Mouse (Mus musculus) embryonic facial prominence, embryonic 15.5 days (tissue): ENCODE measurements at regions not wholly inside any gene's neighbourhood (a gene's known extent, or its start where the extent isn't known, plus 50 kb on each side); places are given as distances from the start of the nearest gene placed in this dataset.

Experiments
- ATAC-seq: fragments of 200-750 bp; cut with Nextera tagmentation; 2 replicates; pipeline ENCODE4 v1.8.0; 2017; ENCODE audit warnings: low read depth, moderate TSS enrichment; ENCODE audit not compliant: insufficient number of reproducible peaks, low FRiP score, low TSS enrichment
- H3K27ac ChIP-seq: fragments of 300-500 bp; sonication (generic); replicated peaks from 2 replicates; pipeline ENCODE4 v1.5.1; 2015; ENCODE audit warnings: mild to moderate bottlenecking, inconsistent platforms
- H3K27me3 ChIP-seq: fragments of 300-500 bp; sonication (generic); 2 replicates; pipeline ENCODE4 v1.6.1; 2015; ENCODE audit warnings: inconsistent platforms
- H3K36me3 ChIP-seq: fragments of 300-500 bp; sonication (generic); 2 replicates; pipeline ENCODE4 v1.6.1; 2015; ENCODE audit warnings: mild to moderate bottlenecking, inconsistent platforms
- H3K4me1 ChIP-seq: fragments of 300-500 bp; sonication (generic); 2 replicates; pipeline ENCODE4 v1.6.1; 2015; ENCODE audit warnings: inconsistent platforms
- H3K4me2 ChIP-seq: fragments of 300-500 bp; sonication (generic); replicated peaks from 2 replicates; pipeline ENCODE4 v1.6.1; 2015; ENCODE audit warnings: mild to moderate bottlenecking, inconsistent platforms
- H3K4me3 ChIP-seq: fragments of 300-500 bp; sonication (generic); replicated peaks from 2 replicates; pipeline ENCODE4 v1.5.1; 2015; ENCODE audit warnings: mild to moderate bottlenecking, inconsistent platforms
- H3K9ac ChIP-seq: fragments of 300-500 bp; sonication (generic); 2 replicates; pipeline ENCODE4 v1.6.1; 2015; ENCODE audit warnings: inconsistent platforms
- H3K9me3 ChIP-seq: fragments of 300-500 bp; sonication (generic); replicated peaks from 2 replicates; pipeline ENCODE4 v1.6.1; 2016; ENCODE audit warnings: inconsistent platforms
- WGBS: fragments of 180-500 bp; shearing (Covaris S2); methylation state at CpG from one replicate; pipeline ENCODE4 v1.1.7; 2015; 5-methylcytosine and 5-hydroxymethylcytosine counted together

DNA sequence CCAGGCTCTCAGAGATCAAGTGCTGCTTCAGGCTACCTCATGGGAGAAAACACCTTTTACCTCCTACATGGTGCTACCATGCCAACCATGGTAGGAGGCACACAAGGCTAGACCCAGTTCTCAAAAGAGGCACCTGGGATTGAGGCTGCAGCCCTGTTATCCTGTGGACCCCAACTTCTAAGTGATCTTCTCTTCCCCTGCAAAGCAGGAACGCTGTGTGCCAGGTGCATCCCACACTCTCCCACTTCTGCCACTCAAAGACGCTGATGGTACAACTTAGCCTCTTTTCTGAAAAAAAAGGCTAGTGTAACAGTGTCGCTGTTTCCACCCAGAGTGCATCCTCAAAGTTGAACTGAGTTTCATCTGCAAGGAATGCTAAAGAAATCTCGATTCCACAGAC, 138.7 kb downstream of the Npy start:
- H3K36me3 ChIP-seq, result no peaks in the 10 kb centered on the region
- no peak overlapping the region for H3K4me2 ChIP-seq
- no peaks in the 10 kb centered on the region for H3K9me3 ChIP-seq
- H3K9ac ChIP-seq, result no peak overlapping the region
- H3K4me1 ChIP-seq, result no peaks in the 10 kb centered on the region
- H3K27me3 ChIP-seq, result no peaks in the 10 kb centered on the region
- H3K27ac ChIP-seq, result no peak overlapping the region
- whole genome bisulfite sequencing, result 83% methylated on average over 4 of the region's 4 CpGs
- no peak for ATAC-seq
- no peak overlapping the region for H3K4me3 ChIP-seq

DNA sequence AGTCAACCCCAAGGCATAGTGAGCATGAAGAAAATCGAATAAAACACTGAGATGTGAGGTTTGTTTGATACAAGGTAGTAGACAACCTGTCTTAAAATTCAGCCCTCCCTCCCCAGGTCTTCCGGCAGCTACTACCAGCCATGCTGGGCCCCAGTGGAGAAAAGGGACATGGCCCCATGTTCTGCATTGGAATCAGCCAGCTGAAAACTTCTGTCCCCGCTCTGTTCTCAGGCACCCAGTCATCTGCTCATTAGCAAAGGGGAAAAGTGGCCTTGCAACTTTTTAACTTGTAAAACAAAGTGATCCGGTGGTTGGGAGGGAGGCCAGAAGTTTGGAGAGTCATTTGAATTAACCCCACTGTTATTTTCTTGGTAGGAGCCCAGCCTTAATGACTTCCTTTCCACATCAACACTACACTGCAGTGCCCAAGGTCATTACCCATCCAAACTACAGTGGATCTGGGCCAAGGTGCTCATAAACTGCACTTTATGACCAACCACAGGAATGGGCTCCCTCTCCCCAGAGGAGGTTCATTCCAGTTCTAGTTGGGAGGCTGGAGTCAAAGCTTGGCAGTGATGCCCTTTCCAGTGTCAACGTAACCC, 143.5 kb downstream of the Npy start:
- no peaks in the 10 kb centered on the region for H3K9me3 ChIP-seq
- H3K27ac ChIP-seq, result no peak overlapping the region
- H3K4me2 ChIP-seq, result no peak overlapping the region
- no peaks in the 10 kb centered on the region for H3K36me3 ChIP-seq
- ATAC-seq, result no peak
- H3K27me3 ChIP-seq, result no peaks in the 10 kb centered on the region
- 58% methylated on average over 5 of the region's 5 CpGs for WGBS
- no peak overlapping the region for H3K4me3 ChIP-seq
- H3K4me1 ChIP-seq, result no peaks in the 10 kb centered on the region
- no peak overlapping the region for H3K9ac ChIP-seq

DNA sequence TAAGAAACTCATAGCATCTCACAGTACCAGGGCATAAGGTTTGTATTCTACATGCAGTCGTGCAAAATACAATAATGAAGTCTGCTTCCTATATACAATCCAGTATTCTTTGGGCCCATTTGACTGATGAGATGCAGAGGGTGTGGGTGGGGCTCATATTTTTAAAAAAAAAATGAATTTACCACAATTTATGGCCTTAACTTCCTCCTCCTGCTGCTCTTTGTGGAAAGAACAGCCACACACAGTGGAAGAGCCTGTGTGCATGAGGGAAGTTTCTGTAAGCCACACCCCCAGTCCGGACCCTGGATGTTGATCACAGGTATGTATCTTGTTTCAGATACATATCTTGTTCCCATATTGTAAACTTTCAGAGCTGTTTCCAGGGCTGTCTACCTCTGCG, 143.5 kb upstream of the Mpp6 start:
- Histone ChIP-seq H3K4me2 (no peak overlapping the region), H3K4me1 (no peaks in the 10 kb centered on the region), H3K9me3 (no peaks in the 10 kb centered on the region), H3K27me3 (no peaks in the 10 kb centered on the region), H3K27ac (no peak overlapping the region), H3K36me3 (no peaks in the 10 kb centered on the region), H3K4me3 (no peak overlapping the region), H3K9ac (no peak overlapping the region)
- ATAC-seq, result no peak
- 63% methylated on average over 3 of the region's 3 CpGs for WGBS

DNA sequence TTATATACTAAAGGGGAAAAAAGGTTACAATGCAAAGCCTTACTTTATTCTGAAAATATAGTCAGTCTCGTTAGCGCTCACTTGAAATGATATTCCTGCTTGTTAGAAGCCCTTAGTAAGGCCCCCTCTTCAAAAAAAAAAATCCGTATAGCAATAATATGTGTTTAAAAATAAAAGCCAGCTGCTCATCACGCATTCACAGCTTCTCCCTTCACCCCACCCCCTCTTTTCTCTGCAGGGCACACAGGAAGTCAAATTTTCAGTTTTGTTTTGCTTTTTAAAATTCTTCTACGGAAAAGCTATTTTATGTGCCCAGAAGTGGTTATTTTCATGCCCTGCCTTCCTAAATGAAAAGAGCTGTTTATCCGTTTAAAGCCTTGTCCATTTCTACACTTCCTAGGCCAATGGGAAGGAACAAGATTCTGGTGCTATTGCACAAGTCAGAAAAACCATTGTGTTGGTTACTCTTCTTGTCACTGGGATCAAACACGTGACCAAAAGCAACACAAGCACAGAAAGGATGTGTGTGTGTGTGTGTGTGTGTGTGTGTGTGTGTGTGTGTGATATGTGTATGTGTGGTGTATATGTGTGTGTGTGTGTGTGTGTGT, 136.7 kb upstream of the Mpp6 start:
- Histone ChIP-seq H3K36me3 (no peaks in the 10 kb centered on the region), H3K27me3 (no peaks in the 10 kb centered on the region), H3K4me2 (no peak overlapping the region), H3K4me3 (no peak overlapping the region), H3K27ac (no peak overlapping the region), H3K9me3 (no peaks in the 10 kb centered on the region), H3K9ac (no peak overlapping the region), H3K4me1 (0 out of 2 replicates have a peak, but pooled peaks cover 10% of the 10 kb centered on the region)
- ATAC-seq, result no peak
- WGBS, result 34% methylated on average over 7 of the region's 7 CpGs

DNA sequence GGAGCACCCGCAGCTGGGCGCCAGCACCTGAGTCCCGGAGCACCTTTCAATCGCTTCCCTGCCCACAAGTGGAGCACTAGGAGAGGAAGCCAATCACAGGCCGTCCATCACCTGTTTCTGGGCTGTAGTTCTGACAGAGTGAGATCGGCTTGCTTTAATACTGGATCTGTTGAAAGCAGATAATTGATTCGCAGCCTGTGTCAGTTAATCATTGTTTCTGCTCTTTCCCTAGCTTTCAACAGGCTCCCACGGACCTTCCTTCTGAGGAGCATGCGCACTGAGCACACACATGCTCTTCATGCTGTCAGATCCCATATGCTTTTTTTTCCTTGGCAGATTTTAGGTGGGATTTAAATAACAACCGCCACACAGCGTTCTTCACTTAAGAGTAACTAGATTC, 132.3 kb upstream of the Mpp6 start:
- 0 out of 2 replicates have a peak, but pooled peaks cover 6% of the 10 kb centered on the region for H3K4me1 ChIP-seq
- no peaks in the 10 kb centered on the region for H3K9me3 ChIP-seq
- no peak overlapping the region for H3K4me2 ChIP-seq
- 58% methylated on average over 11 of the region's 11 CpGs for WGBS
- H3K27ac ChIP-seq, result no peak overlapping the region
- no peaks in the 10 kb centered on the region for H3K27me3 ChIP-seq
- no peak overlapping the region for H3K4me3 ChIP-seq
- no peak for ATAC-seq
- no peaks in the 10 kb centered on the region for H3K36me3 ChIP-seq
- no peak overlapping the region for H3K9ac ChIP-seq

DNA sequence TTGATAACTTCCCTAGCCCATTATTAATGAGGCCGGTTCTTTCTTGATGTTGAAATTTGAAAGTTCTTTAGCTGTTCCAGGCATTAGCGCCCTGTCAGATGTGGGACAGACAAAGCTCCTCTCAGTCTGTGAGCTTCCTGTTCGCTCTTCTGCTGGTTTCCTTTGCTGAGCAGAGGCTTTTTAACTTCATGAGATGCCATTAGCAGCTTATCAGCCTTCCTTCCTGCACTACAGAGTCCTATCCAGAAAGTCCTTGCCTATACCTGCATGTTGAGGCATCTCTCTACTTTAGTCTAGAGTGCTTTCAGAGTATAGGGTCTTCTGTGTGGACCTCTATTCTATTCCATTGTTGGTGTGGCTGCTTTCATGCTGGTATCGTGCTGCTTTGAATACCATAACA, 126.3 kb upstream of the Mpp6 start:
- Histone ChIP-seq H3K27me3 (no peaks in the 10 kb centered on the region), H3K4me3 (no peak overlapping the region), H3K4me2 (no peak overlapping the region), H3K36me3 (no peaks in the 10 kb centered on the region), H3K27ac (no peak overlapping the region), H3K4me1 (no peaks in the 10 kb centered on the region), H3K9me3 (no peaks in the 10 kb centered on the region), H3K9ac (no peak overlapping the region)
- no peak for ATAC-seq
- WGBS, result 81% methylated on average over 4 of the region's 4 CpGs

DNA sequence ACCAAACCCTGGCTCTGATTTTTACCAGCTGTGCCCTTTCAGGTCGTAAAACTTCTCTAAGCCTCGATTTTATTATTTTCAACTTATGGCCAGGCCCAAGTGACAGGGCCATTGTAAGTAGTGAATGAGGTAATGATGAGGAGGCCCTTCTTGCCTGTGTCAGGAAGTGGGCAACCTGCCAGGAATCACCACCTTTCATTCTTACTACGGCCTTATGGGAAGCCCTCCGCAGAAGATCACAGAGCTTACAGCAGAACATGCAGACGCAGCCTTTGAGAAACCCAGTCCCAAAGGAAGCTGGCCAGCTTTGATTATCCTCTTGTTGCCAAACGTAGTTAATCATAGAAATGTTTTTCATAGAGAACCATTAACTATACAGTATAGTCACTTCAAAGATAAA, 124.9 kb upstream of the Mpp6 start:
- Histone ChIP-seq H3K4me2 (no peak overlapping the region), H3K36me3 (no peaks in the 10 kb centered on the region), H3K4me1 (no peaks in the 10 kb centered on the region), H3K4me3 (no peak overlapping the region), H3K9me3 (no peaks in the 10 kb centered on the region), H3K9ac (no peak overlapping the region), H3K27me3 (no peaks in the 10 kb centered on the region), H3K27ac (no peak overlapping the region)
- WGBS, result 32% methylated on average over 6 of the region's 6 CpGs
- no peak for ATAC-seq

DNA sequence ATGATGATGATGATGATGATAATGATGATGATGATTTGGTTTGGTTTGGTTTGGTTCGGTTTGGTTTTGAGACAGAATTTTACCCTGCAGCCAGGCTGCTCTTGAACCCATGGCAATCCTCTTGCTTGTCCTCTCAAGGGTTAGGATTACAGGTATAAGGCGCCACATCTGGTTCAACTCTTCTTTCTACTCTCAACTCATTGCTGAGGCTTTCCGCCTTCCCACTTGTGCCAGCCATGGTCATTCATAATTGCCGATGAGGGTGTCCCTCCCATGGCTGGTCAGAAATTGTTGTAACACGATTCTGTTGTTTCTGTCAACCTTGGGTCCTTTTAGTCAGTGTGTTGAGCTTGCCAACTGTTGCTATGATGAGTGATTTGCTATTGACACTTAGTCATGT, 122.9 kb upstream of the Mpp6 start:
- H3K36me3 ChIP-seq, result no peaks in the 10 kb centered on the region
- no peak overlapping the region for H3K9ac ChIP-seq
- ATAC-seq, result no peak
- no peaks in the 10 kb centered on the region for H3K9me3 ChIP-seq
- 84% methylated on average over 5 of the region's 5 CpGs for WGBS
- no peak overlapping the region for H3K27ac ChIP-seq
- H3K4me3 ChIP-seq, result no peak overlapping the region
- H3K4me1 ChIP-seq, result no peaks in the 10 kb centered on the region
- H3K27me3 ChIP-seq, result no peaks in the 10 kb centered on the region
- no peak overlapping the region for H3K4me2 ChIP-seq

DNA sequence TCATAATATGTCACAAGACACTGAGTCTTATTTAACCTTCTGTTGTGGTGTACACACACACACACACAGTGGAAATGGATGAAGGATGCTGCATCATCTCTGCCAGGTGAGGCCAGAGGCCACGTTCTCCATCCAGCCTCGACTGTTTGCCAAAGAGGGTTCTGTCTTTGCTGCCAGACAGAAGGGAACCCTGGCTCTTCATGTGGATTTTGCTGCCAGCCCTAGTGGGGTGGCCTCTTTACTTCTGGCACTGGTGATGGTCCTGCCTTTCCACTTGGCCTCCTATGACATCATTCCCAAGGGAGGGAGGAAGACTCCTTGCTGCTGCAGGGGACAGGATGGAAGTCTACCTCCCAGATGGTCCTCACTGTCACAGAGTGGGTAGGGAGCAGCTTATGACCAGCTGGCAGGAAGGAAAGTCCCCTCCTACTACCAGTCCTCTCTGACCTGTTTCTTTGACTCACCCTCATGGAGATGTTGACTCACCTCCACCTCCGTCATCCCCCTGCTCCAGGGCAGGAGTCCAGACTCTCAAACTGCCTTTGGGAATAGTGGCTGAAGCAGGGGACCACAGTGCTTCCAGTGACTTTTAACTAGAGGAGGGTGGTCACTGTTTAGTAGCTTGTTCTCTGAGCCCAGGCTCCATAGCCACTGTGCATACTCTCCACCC, 122.4 kb upstream of the Mpp6 start:
- no peak overlapping the region for H3K9ac ChIP-seq
- WGBS, result 81% methylated on average over 3 of the region's 3 CpGs
- ATAC-seq, result 0 out of 2 replicates have a peak, but pooled peaks have one; percentile 39

DNA sequence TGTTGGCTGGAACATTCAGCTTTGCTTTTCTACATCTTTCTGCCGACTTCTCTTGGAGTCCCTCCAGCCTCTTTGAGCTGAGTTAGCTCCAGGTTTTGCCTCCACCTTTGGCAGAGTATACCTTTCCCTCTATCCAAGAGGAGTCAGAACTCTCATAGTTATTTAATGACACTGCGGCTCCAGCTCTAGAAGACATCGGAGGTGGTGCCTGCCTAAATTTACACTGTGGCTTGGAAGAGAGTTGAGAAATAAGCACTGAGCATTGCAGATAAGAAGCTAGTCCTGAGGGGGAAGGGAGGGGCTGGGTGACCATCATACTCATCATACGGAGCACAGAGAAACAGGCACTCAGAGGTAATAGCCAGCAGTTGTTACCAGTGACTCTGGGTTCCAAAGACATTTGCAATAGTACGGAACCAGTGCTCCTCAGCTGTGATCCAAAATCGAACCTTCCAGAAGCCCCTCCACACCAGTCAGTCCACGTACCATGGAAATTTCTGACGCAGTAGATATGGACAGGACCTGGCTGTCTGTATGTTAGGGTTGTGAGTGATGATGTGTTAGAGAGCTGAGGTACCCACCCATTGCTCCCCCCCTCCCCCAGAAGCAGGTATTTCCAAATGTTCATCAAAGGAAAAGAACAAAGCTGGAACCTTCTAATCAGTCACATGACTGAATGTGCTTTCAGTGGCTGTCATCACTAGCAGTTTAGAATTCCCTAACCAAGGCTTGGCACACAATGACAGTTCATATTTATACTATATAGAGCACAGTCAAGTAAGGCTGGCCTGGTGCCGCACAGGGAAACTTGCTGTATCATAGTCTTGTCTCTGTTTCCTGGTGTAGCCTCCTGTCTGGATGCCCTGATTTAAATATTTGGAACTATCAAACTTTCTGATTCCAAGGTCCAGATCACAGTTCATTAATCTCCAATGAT, 120.2 kb upstream of the Mpp6 start:
- 83% methylated on average over 9 of the region's 9 CpGs for WGBS
- Histone ChIP-seq H3K4me2 (no peak overlapping the region), H3K27me3 (no peaks in the 10 kb centered on the region), H3K27ac (no peak overlapping the region), H3K4me1 (no peaks in the 10 kb centered on the region), H3K9me3 (no peaks in the 10 kb centered on the region), H3K36me3 (no peaks in the 10 kb centered on the region), H3K4me3 (no peak overlapping the region), H3K9ac (no peak overlapping the region)
- no peak for ATAC-seq

More for the DNA sequence above, 122.4 kb upstream of the Mpp6 start:
- Histone ChIP-seq H3K27ac (no peak overlapping the region), H3K9me3 (no peaks in the 10 kb centered on the region), H3K27me3 (no peaks in the 10 kb centered on the region), H3K4me2 (no peak overlapping the region), H3K4me3 (no peak overlapping the region), H3K36me3 (no peaks in the 10 kb centered on the region), H3K4me1 (no peaks in the 10 kb centered on the region)

DNA sequence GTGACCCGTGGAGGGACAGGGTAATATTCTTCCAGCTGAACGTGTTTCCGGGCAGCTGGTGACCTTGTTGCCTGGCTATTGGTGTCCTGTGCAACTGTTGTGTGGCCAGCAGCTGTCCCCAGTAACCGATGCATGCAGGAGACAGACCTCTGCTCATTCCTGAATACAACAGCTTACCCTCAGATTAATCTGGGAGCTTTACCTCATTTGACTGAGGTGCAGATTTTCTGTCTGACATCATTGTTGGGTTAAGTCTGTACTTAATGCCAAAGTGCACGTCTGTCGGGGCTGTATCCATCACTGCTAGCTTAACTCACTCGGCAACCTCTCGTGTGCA, 119.6 kb upstream of the Mpp6 start:
- Histone ChIP-seq H3K27ac (no peak overlapping the region), H3K27me3 (no peaks in the 10 kb centered on the region), H3K4me2 (no peak overlapping the region), H3K4me1 (no peaks in the 10 kb centered on the region), H3K9me3 (no peaks in the 10 kb centered on the region), H3K9ac (no peak overlapping the region), H3K36me3 (no peaks in the 10 kb centered on the region), H3K4me3 (no peak overlapping the region)
- no peak for ATAC-seq
- 62% methylated on average over 8 of the region's 8 CpGs for WGBS
